In the genomic region with DNA sequence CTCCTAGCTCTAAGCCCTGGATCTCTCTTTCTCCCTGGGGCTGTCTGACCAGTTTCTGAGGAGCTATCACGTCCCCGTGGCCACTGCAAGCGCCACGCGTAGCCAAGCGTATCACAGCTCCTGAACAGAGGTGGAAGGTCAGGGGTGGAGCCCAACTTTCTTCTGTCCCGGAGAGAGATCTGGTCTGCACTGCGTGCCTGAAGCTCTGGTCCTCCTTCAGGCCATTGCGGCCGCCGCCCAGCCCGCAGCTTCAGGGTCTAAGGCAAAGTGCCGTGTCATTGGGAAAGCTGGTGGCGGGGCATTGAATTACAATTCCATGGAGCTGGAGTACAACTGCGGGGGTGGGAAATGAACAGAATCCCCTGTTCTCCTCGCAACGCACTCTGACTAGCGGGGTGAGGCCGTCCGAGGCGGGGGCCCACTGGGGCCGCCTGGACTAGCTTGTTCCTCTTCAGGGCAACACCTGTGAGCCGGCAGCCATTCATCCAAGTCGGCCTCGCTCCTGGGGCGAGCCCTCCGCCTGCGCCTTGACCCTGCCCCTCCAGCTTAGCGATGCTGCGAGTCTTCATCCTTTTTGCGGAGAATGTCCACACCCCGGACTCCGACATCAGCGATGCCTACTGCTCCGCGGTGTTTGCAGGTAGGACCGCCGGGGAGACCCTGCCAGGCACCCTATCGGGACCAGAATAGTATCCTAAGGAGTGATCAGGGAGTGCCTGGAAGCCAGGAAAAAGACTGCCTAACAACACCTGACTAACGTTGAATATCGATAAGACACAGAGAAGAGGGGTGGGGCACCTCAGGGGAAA, we compare ENCODE assay signal across 8 mouse cellular contexts. TPM values are rescaled to one million over a fixed set of nuclear protein-coding genes. Genes with fewer than 3 reads are reported as not detected.
DNase-seq lines count a peak whose midpoint lies in the region; ATAC-seq lines count a peak whose summit lies in the region.

A gene (plus strand): TSS at position 228 of the 809 bp plus-strand sequence.

- peak; percentile 53; the same call in 1 of the 2 replicates for ATAC-seq in embryonic facial prominence, embryonic 14.5 days (ENCODE audit: low read depth)
- peak; percentile 16; the same call in 1 of the 2 replicates for ATAC-seq in heart, embryonic 13.5 days (ENCODE audit: extremely low read depth, insufficient number of reproducible peaks, low FRiP score, low TSS enrichment)
- ATAC-seq in kidney, embryonic 16.5 days (ENCODE audit: low FRiP score, low TSS enrichment) = peak; percentile 68
- 0 out of 2 replicates have a peak, but pooled peaks have one; percentile 29 for ATAC-seq in megakaryocyte progenitor cell, adult 5-6 weeks (replicated peaks; ENCODE audit: poor library complexity)

- no peaks in the 10 kb centered on the region for H3K36me3 ChIP-seq in embryonic facial prominence, embryonic 14.5 days (ENCODE audit: control insufficient read depth, insufficient read depth, low read length)
- H3K36me3 ChIP-seq in heart, embryonic 13.5 days = no peaks in the 10 kb centered on the region
- no peaks in the 10 kb centered on the region for H3K36me3 ChIP-seq in kidney, embryonic 16.5 days (ENCODE audit: insufficient read depth, low read length)

- peak within 1 kb of the TSS; percentile 37 for H3K4me3 ChIP-seq in embryonic facial prominence, embryonic 14.5 days (ENCODE audit: low read depth, low read length)
- peak within 1 kb of the TSS; percentile 58 for H3K4me3 ChIP-seq in heart, embryonic 13.5 days
- H3K4me3 ChIP-seq in kidney, embryonic 16.5 days (ENCODE audit: low read length) = peak within 1 kb of the TSS; percentile 43

- H3K27ac ChIP-seq in embryonic facial prominence, embryonic 14.5 days (replicated peaks; ENCODE audit: low read depth, low read length) = no peak within 1 kb of the TSS
- peak within 1 kb of the TSS; percentile 94 for H3K27ac ChIP-seq in heart, embryonic 13.5 days (replicated peaks)
- H3K27ac ChIP-seq in kidney, embryonic 16.5 days (ENCODE audit: low read length) = 0 out of 2 replicates have a peak within 1 kb of the TSS, but pooled peaks have one; percentile 13

- H3K4me1 ChIP-seq in embryonic facial prominence, embryonic 14.5 days (ENCODE audit: control insufficient read depth, insufficient read depth, low read length) = peaks cover 25% of the 10 kb centered on the region
- H3K4me1 ChIP-seq in heart, embryonic 13.5 days = peaks cover 51% of the 10 kb centered on the region
- H3K4me1 ChIP-seq in kidney, embryonic 16.5 days (ENCODE audit: insufficient read depth, low read length) = peaks cover 43% of the 10 kb centered on the region

- H3K9me3 ChIP-seq in embryonic facial prominence, embryonic 14.5 days (ENCODE audit: control insufficient read depth, low read length) = no peaks in the 10 kb centered on the region
- H3K9me3 ChIP-seq in heart, embryonic 13.5 days = no peaks in the 10 kb centered on the region
- no peaks in the 10 kb centered on the region for H3K9me3 ChIP-seq in kidney, embryonic 16.5 days (ENCODE audit: low read length)

- H3K9ac ChIP-seq in embryonic facial prominence, embryonic 14.5 days (ENCODE audit: low read depth, low read length) = peak within 1 kb of the TSS; percentile 52
- H3K9ac ChIP-seq in heart, embryonic 13.5 days = peak within 1 kb of the TSS; percentile 80
- peak within 1 kb of the TSS; percentile 43 for H3K9ac ChIP-seq in kidney, embryonic 16.5 days (replicated peaks; ENCODE audit: low read length)

- H3K27me3 ChIP-seq in embryonic facial prominence, embryonic 14.5 days (replicated peaks; ENCODE audit: control insufficient read depth, insufficient read depth, low read length) = peaks cover 15% of the 10 kb centered on the region
- no peaks in the 10 kb centered on the region for H3K27me3 ChIP-seq in heart, embryonic 13.5 days (replicated peaks)
- no peaks in the 10 kb centered on the region for H3K27me3 ChIP-seq in kidney, embryonic 16.5 days (ENCODE audit: insufficient read depth, low read length)

- H3K4me2 ChIP-seq in embryonic facial prominence, embryonic 14.5 days (ENCODE audit: low read depth, low read length) = peak within 1 kb of the TSS; percentile 79
- H3K4me2 ChIP-seq in heart, embryonic 13.5 days = peak within 1 kb of the TSS; percentile 84
- peak within 1 kb of the TSS; percentile 81 for H3K4me2 ChIP-seq in kidney, embryonic 16.5 days (replicated peaks; ENCODE audit: low read depth, low read length)

- under 1% methylated on average over 37 of the region's 41 CpGs for whole genome bisulfite sequencing in embryonic facial prominence, embryonic 14.5 days
- under 1% methylated on average over 41 of the region's 41 CpGs for WGBS in heart, embryonic 13.5 days
- under 1% methylated on average over 41 of the region's 41 CpGs for WGBS in kidney, embryonic 16.5 days

- DNase-seq in urinary bladder, adult 2 months (ENCODE audit: low spot score) = peak; percentile 51
- no peak for DNase-seq in urinary bladder, postnatal 4 days (ENCODE audit: low spot score in 2 of 2)
- peak; percentile 56 for DNase-seq in embryonic facial prominence, embryonic 14.5 days (ENCODE audit: low spot score)
- DNase-seq in testis, postnatal 10 days (ENCODE audit: low spot score) = peak; percentile 66
- DNase-seq in cerebellum, adult 9-10 months = no peak

RNA-seq across cellular contexts. Expression of the gene that starts here (rescaled TPM):
- polyA plus RNA-seq in urinary bladder, adult 2 months (2012; rRNA removed) = 14.9 and 17.6 TPM in 2 replicates
- 14.3 and 17.0 TPM in 2 replicates for polyA plus RNA-seq in embryonic facial prominence, embryonic 14.5 days (2014; fragmentation: Nextera tagmentation; extraction: Ambion mirVana)
- polyA plus RNA-seq in heart, embryonic 13.5 days (2015; fragmentation: Nextera tagmentation; extraction: Ambion mirVana) = 11.2 and 13.1 TPM in 2 replicates
- polyA plus RNA-seq in kidney, embryonic 16.5 days (2015; fragmentation: Nextera tagmentation; extraction: Ambion mirVana) = 16.8 and 17.2 TPM in 2 replicates
- not detected in 2 replicates for total RNA-seq in megakaryocyte progenitor cell, adult 5-6 weeks (2015)
- not detected in 2 replicates for total RNA-seq in megakaryocyte progenitor cell, adult 5-6 weeks (2017)

Comparison
In these comparisons a context has a peak if more than half of its experiments do, and no peak if none do; other contexts are left out.
1. DNase-seq: peak in urinary bladder, adult 2 months (single experiment), embryonic facial prominence, embryonic 14.5 days (single experiment) and testis, postnatal 10 days (single experiment); none in urinary bladder, postnatal 4 days (0 of 2) and cerebellum, adult 9-10 months (single experiment).
2. Peak in ATAC-seq in megakaryocyte progenitor cell, adult 5-6 weeks; RNA of the gene not detected or under 1 TPM.
3. ATAC-seq: peak in every context shown above with its lines; median percentile 68 in kidney, embryonic 16.5 days; 53 in embryonic facial prominence, embryonic 14.5 days; 29 in megakaryocyte progenitor cell, adult 5-6 weeks; 16 in heart, embryonic 13.5 days.
4. Peak in every context shown above with its lines, with median percentiles within 50 percentile points of each other: H3K4me2 ChIP-seq, H3K4me3 ChIP-seq and H3K9ac ChIP-seq.